ENCODE assay signal across 9 mouse cellular contexts in genomic region chrX:37085665-37086064, GRCm38 (mm10). TPM values are rescaled to one million over a fixed set of nuclear protein-coding genes. Genes with fewer than 3 reads are reported as not detected.
DNase-seq lines count a peak whose midpoint lies in the region; ATAC-seq and TF ChIP-seq lines count a peak whose summit lies in the region.
"Had no signal": no experiment of that assay in that cellular context is flagged by ENCODE, and none has a peak within 500 bp of the region (broad histone marks: within the 10 kb centered on the region; RNA-seq: fewer than 3 reads in every experiment).

No protein-coding gene starts in this region.

- ATAC-seq in kidney, embryonic 15.5 days (replicated peaks; ENCODE audit: low FRiP score) = no peak
- peak; percentile 41 for ATAC-seq in inflammation-experienced regulatory T-cells, adult 6 months
- ATAC-seq in midbrain, embryonic 15.5 days (replicated peaks) = no peak; the same call in 1 of the 2 replicates

- H3K36me3 ChIP-seq in kidney, embryonic 15.5 days = peaks cover 21% of the 10 kb centered on the region
- H3K36me3 ChIP-seq in midbrain, embryonic 15.5 days (replicated peaks) = no peaks in the 10 kb centered on the region

- WGBS in kidney, embryonic 15.5 days = 26% methylated on average over 9 of the region's 9 CpGs
- WGBS in midbrain, embryonic 15.5 days = 23% methylated on average over 9 of the region's 9 CpGs

- no peaks in the 10 kb centered on the region for H3K4me1 ChIP-seq in kidney, embryonic 15.5 days
- no peaks in the 10 kb centered on the region for H3K4me1 ChIP-seq in cortical plate, adult 2 months (ENCODE audit: control insufficient read depth, insufficient read depth, low read length)
- peaks cover 10% of the 10 kb centered on the region for H3K4me1 ChIP-seq in midbrain, embryonic 15.5 days

- peak overlapping the region; percentile 96 for H3K27ac ChIP-seq in kidney, embryonic 15.5 days
- no peak overlapping the region for H3K27ac ChIP-seq in cortical plate, adult 2 months (ENCODE audit: insufficient read depth, low read length)
- H3K27ac ChIP-seq in midbrain, embryonic 15.5 days = peak overlapping the region; percentile 91

- no peaks in the 10 kb centered on the region for H3K9me3 ChIP-seq in kidney, embryonic 15.5 days (replicated peaks)
- no peaks in the 10 kb centered on the region for H3K9me3 ChIP-seq in midbrain, embryonic 15.5 days

- no peak for TF ChIP-seq CTCF in cortical plate, adult 2 months (IDR thresholded peaks at IDR 0.05; ENCODE audit: extremely low read depth, insufficient read depth, low read length)

- H3K27me3 ChIP-seq in kidney, embryonic 15.5 days = no peaks in the 10 kb centered on the region
- no peaks in the 10 kb centered on the region for H3K27me3 ChIP-seq in midbrain, embryonic 15.5 days (replicated peaks)

- H3K9ac ChIP-seq in kidney, embryonic 15.5 days = no peak overlapping the region
- no peak overlapping the region for H3K9ac ChIP-seq in midbrain, embryonic 15.5 days

- H3K4me3 ChIP-seq in kidney, embryonic 15.5 days (replicated peaks) = peak overlapping the region; percentile 60
- H3K4me3 ChIP-seq in cortical plate, adult 2 months (ENCODE audit: insufficient read depth, low read length) = peak overlapping the region; percentile 84
- H3K4me3 ChIP-seq in midbrain, embryonic 15.5 days = peak overlapping the region; percentile 53

- peak overlapping the region; percentile 55 for H3K4me2 ChIP-seq in kidney, embryonic 15.5 days
- peak overlapping the region; percentile 64 for H3K4me2 ChIP-seq in midbrain, embryonic 15.5 days

- TF ChIP-seq POLR2A in cortical plate, adult 2 months (IDR thresholded peaks at IDR 0.05; ENCODE audit: extremely low read depth, insufficient read depth, low read length) = no peak

- no peak for DNase-seq in kidney, adult 8-10 months
- DNase-seq in cerebellum, postnatal 10 days = no peak
- DNase-seq in embryo, embryonic 9.5 days (ENCODE audit: extremely low spot score) = no peak
- no peak for DNase-seq in urinary bladder, postnatal 25 days (ENCODE audit: low spot score)

RNA-seq across cellular contexts. Expression of gene Rpl39, which starts 0.5 kb away (rescaled TPM):
- polyA plus RNA-seq in kidney, embryonic 15.5 days (2015; fragmentation: Nextera tagmentation; extraction: Ambion mirVana) = 577 and 689 TPM in 2 replicates
- polyA plus RNA-seq in cortical plate, adult 2 months (2012; rRNA removed) = 330 TPM in 2 replicates
- 1,000 to 10,000 TPM in 1 of 3 experiments, 100 to 1,000 TPM in 2; 704 to 1,016 (median 774) TPM for polyA plus RNA-seq in inflammation-experienced regulatory T-cells, adult 6 months (2017; shearing (Covaris generic))
- 228 and 240 TPM in 2 replicates for polyA plus RNA-seq in midbrain, embryonic 15.5 days (2015; fragmentation: Nextera tagmentation; extraction: Ambion mirVana)

RNA-seq across cellular contexts. Expression of gene Upf3b, which starts 24.5 kb away (rescaled TPM):
- polyA plus RNA-seq in kidney, embryonic 15.5 days (2015; fragmentation: Nextera tagmentation; extraction: Ambion mirVana) = 23.9 and 24.5 TPM in 2 replicates
- polyA plus RNA-seq in cortical plate, adult 2 months (2012; rRNA removed) = 20.0 and 24.0 TPM in 2 replicates
- polyA plus RNA-seq in inflammation-experienced regulatory T-cells, adult 6 months (2017; shearing (Covaris generic)) = 10 to 100 TPM; 38.3 to 47.1 (median 39.0) TPM
- 33.0 and 36.2 TPM in 2 replicates for polyA plus RNA-seq in midbrain, embryonic 15.5 days (2015; fragmentation: Nextera tagmentation; extraction: Ambion mirVana)

RNA-seq across cellular contexts. Expression of gene Sowahd, which starts 37.0 kb away (rescaled TPM):
- polyA plus RNA-seq in kidney, embryonic 15.5 days (2015; fragmentation: Nextera tagmentation; extraction: Ambion mirVana) = not detected in 2 replicates
- not detected in 2 replicates for polyA plus RNA-seq in cortical plate, adult 2 months (2012; rRNA removed)
- not detected for polyA plus RNA-seq in inflammation-experienced regulatory T-cells, adult 6 months (2017; shearing (Covaris generic))
- not detected in 2 replicates for polyA plus RNA-seq in midbrain, embryonic 15.5 days (2015; fragmentation: Nextera tagmentation; extraction: Ambion mirVana)
- polyA plus RNA-seq: large intestine, adult 2 months had no signal

RNA-seq across cellular contexts. Expression of gene Nkap, which starts 40.9 kb away (rescaled TPM):
- 16.0 and 17.5 TPM in 2 replicates for polyA plus RNA-seq in kidney, embryonic 15.5 days (2015; fragmentation: Nextera tagmentation; extraction: Ambion mirVana)
- 4.6 and 4.8 TPM in 2 replicates for polyA plus RNA-seq in cortical plate, adult 2 months (2012; rRNA removed)
- polyA plus RNA-seq in inflammation-experienced regulatory T-cells, adult 6 months (2017; shearing (Covaris generic)) = 10 to 100 TPM; 21.7 to 35.3 (median 33.7) TPM
- polyA plus RNA-seq in midbrain, embryonic 15.5 days (2015; fragmentation: Nextera tagmentation; extraction: Ambion mirVana) = 25.4 and 26.3 TPM in 2 replicates
